Mouse (Mus musculus): ENCODE measurements around the gene Trpc6. TPM values are rescaled to one million over a fixed set of nuclear protein-coding genes. Genes with fewer than 3 reads are reported as not detected.

Trpc6 gene
- polyA plus RNA-seq, 1 experiment: not detected

GRCm38 (mm10) chr9:8703516-8703915, 159.6 kb downstream of the Trpc6 start:
- Histone ChIP-seq H3K4me3 (no peak overlapping the region), H3K27me3 (ENCODE audit: control insufficient read depth, insufficient read depth, insufficient read length) (no peaks in the 10 kb centered on the region), H3K79me2 (ENCODE audit: control insufficient read depth, insufficient read depth) (no peaks in the 10 kb centered on the region)

DNA sequence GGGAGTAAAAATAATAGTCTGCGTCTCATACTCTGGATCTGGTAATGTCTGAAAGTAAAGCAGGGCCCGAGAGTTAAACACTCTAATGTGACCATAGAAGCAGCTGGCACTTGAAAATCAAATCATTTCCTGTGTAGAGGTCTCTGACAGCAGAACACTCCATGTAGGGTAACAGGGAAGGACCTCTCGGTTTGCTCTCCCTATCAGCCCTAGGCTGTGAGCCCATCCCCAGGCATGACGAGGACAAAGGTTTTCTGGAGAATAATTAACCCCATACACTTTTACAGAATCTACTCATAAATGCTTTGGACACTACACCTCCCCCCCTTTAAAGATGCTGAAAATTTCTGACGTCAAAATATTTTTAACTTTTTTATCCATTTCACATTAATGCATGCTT, 160.0 kb downstream of the Trpc6 start:
- no peak for TF ChIP-seq TCF12 (IDR thresholded peaks at IDR 0.05; ENCODE audit: insufficient read depth, poor library complexity, severe bottlenecking)
- TF ChIP-seq E2F4 (IDR thresholded peaks at IDR 0.05; ENCODE audit: insufficient read depth): no peak
- TF ChIP-seq REST (IDR thresholded peaks at IDR 0.05; ENCODE audit: insufficient read depth, insufficient read length): no peak
- no peak for TF ChIP-seq POLR2A (IDR thresholded peaks at IDR 0.05; ENCODE audit: insufficient read length, low read depth)
- TF ChIP-seq MYOD1 (IDR thresholded peaks at IDR 0.05; ENCODE audit: control insufficient read depth in 1 of 3, insufficient read length in 2 of 3, low read depth in 2 of 3): no peak
- TF ChIP-seq CEBPB (IDR thresholded peaks at IDR 0.05; ENCODE audit: insufficient read depth, poor library complexity, severe bottlenecking): no peak
- no peak for TF ChIP-seq USF1 (IDR thresholded peaks at IDR 0.05; ENCODE audit: low read depth)
- no peak for TF ChIP-seq TCF3 (IDR thresholded peaks at IDR 0.05; ENCODE audit: insufficient read length, low read depth)
- TF ChIP-seq POLR2AphosphoS2 (IDR thresholded peaks at IDR 0.05; ENCODE audit: insufficient read length, low read depth): no peak
- no peak for TF ChIP-seq MAX (IDR thresholded peaks at IDR 0.05; ENCODE audit: low read depth)
- TF ChIP-seq MYOG (IDR thresholded peaks at IDR 0.05; ENCODE audit: control insufficient read depth in 1 of 3, insufficient read depth in 1 of 3, insufficient read length in 2 of 3, low read depth in 2 of 3): no peak
- no peak for TF ChIP-seq SRF (IDR thresholded peaks at IDR 0.05; ENCODE audit: control insufficient read depth, insufficient read length, low read depth)
- H3K27me3 ChIP-seq (ENCODE audit: control insufficient read depth, insufficient read depth, insufficient read length): no peaks in the 10 kb centered on the region
- H3K36me3 ChIP-seq (ENCODE audit: control insufficient read depth, insufficient read depth): no peaks in the 10 kb centered on the region
- no peak overlapping the region for H3K4me3 ChIP-seq
- no peaks in the 10 kb centered on the region for H3K79me2 ChIP-seq (ENCODE audit: control insufficient read depth, insufficient read depth)
- no peak overlapping the region for H3ac ChIP-seq (ENCODE audit: control insufficient read depth, insufficient read length)
- H3K4me2 ChIP-seq (ENCODE audit: low read depth): no peak overlapping the region

More at GRCm38 (mm10) chr9:8703516-8703915, 159.6 kb downstream of the Trpc6 start:
- Histone ChIP-seq H3K36me3 (ENCODE audit: control insufficient read depth, insufficient read depth) (no peaks in the 10 kb centered on the region), H3ac (ENCODE audit: control insufficient read depth, insufficient read length) (no peak overlapping the region), H3K4me2 (ENCODE audit: low read depth) (no peak overlapping the region)
- TF ChIP-seq USF1 (IDR thresholded peaks at IDR 0.05; ENCODE audit: low read depth): no peak
- no peak for TF ChIP-seq MAX (IDR thresholded peaks at IDR 0.05; ENCODE audit: low read depth)
- no peak for TF ChIP-seq CEBPB (IDR thresholded peaks at IDR 0.05; ENCODE audit: insufficient read depth, poor library complexity, severe bottlenecking)
- TF ChIP-seq SRF (IDR thresholded peaks at IDR 0.05; ENCODE audit: control insufficient read depth, insufficient read length, low read depth): no peak
- no peak for TF ChIP-seq POLR2AphosphoS2 (IDR thresholded peaks at IDR 0.05; ENCODE audit: insufficient read length, low read depth)
- TF ChIP-seq MYOD1 (IDR thresholded peaks at IDR 0.05; ENCODE audit: control insufficient read depth in 1 of 3, insufficient read length in 2 of 3, low read depth in 2 of 3): no peak
- no peak for TF ChIP-seq POLR2A (IDR thresholded peaks at IDR 0.05; ENCODE audit: insufficient read length, low read depth)

- Histone ChIP-seq H3K36me3 (ENCODE audit: control insufficient read depth, insufficient read depth) (no peaks in the 10 kb centered on the region), H3K79me2 (ENCODE audit: control insufficient read depth, insufficient read depth) (no peaks in the 10 kb centered on the region), H3ac (ENCODE audit: control insufficient read depth, insufficient read length) (no peak overlapping the region), H3K27me3 (ENCODE audit: control insufficient read depth, insufficient read depth, insufficient read length) (no peaks in the 10 kb centered on the region), H3K4me3 (no peak overlapping the region), H3K4me2 (ENCODE audit: low read depth) (no peak overlapping the region)
- TF ChIP-seq REST (IDR thresholded peaks at IDR 0.05; ENCODE audit: insufficient read depth, insufficient read length): no peak
- TF ChIP-seq CEBPB (IDR thresholded peaks at IDR 0.05; ENCODE audit: insufficient read depth, poor library complexity, severe bottlenecking): no peak
These were observed 166.3 kb downstream of the Trpc6 start for GRCm38 (mm10) chr9:8710052-8710739.

DNA sequence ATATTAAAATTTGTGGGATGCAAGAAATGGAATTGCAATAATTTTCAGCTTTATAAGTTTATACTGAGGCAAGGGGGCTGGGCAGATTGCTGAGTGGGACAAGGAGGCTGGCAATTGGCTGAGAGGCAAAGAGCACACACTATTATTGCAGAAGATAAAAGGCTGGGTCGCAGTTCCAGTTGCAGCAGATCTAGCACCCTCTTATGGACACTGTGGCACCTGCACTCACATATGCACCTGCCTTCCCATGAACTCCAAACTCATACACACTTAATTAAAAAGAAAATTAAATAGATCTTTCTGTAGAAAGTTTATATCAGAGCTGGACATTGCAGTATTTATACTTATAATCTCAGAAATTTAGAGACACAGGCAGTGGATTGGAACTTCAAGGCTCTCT, 175.1 kb downstream of the Trpc6 start:
- no peaks in the 10 kb centered on the region for H3K27me3 ChIP-seq (ENCODE audit: control insufficient read depth, insufficient read depth, insufficient read length)
- TF ChIP-seq USF1 (IDR thresholded peaks at IDR 0.05; ENCODE audit: low read depth) (no peak), CEBPB (IDR thresholded peaks at IDR 0.05; ENCODE audit: insufficient read depth, poor library complexity, severe bottlenecking) (no peak), POLR2A (IDR thresholded peaks at IDR 0.05; ENCODE audit: insufficient read length, low read depth) (no peak), MYOG (IDR thresholded peaks at IDR 0.05; ENCODE audit: control insufficient read depth in 1 of 3, insufficient read depth in 1 of 3, insufficient read length in 2 of 3, low read depth in 2 of 3) (no peak), TCF3 (IDR thresholded peaks at IDR 0.05; ENCODE audit: insufficient read length, low read depth) (no peak), MYOD1 (IDR thresholded peaks at IDR 0.05; ENCODE audit: control insufficient read depth in 1 of 3, insufficient read length in 2 of 3, low read depth in 2 of 3) (no peak), POLR2AphosphoS2 (IDR thresholded peaks at IDR 0.05; ENCODE audit: insufficient read length, low read depth) (no peak), MAX (IDR thresholded peaks at IDR 0.05; ENCODE audit: low read depth) (no peak), E2F4 (IDR thresholded peaks at IDR 0.05; ENCODE audit: insufficient read depth) (no peak), REST (IDR thresholded peaks at IDR 0.05; ENCODE audit: insufficient read depth, insufficient read length) (no peak)
- no peak overlapping the region for H3ac ChIP-seq (ENCODE audit: control insufficient read depth, insufficient read length)

GRCm38 (mm10) chr9:8729056-8729455, 185.1 kb downstream of the Trpc6 start:
- Histone ChIP-seq H3K79me2 (ENCODE audit: control insufficient read depth, insufficient read depth) (no peaks in the 10 kb centered on the region), H3K36me3 (ENCODE audit: control insufficient read depth, insufficient read depth) (no peaks in the 10 kb centered on the region), H3K4me3 (no peak overlapping the region), H3ac (ENCODE audit: control insufficient read depth, insufficient read length) (no peak overlapping the region), H3K27me3 (ENCODE audit: control insufficient read depth, insufficient read depth, insufficient read length) (no peaks in the 10 kb centered on the region), H3K4me2 (ENCODE audit: low read depth) (no peak overlapping the region)
- TF ChIP-seq POLR2AphosphoS2 (IDR thresholded peaks at IDR 0.05; ENCODE audit: insufficient read length, low read depth) (no peak), POLR2A (IDR thresholded peaks at IDR 0.05; ENCODE audit: insufficient read length, low read depth) (no peak), MAX (IDR thresholded peaks at IDR 0.05; ENCODE audit: low read depth) (no peak), MYOG (IDR thresholded peaks at IDR 0.05; ENCODE audit: control insufficient read depth in 1 of 3, insufficient read depth in 1 of 3, insufficient read length in 2 of 3, low read depth in 2 of 3) (no peak), SRF (IDR thresholded peaks at IDR 0.05; ENCODE audit: control insufficient read depth, insufficient read length, low read depth) (no peak), REST (IDR thresholded peaks at IDR 0.05; ENCODE audit: insufficient read depth, insufficient read length) (no peak), USF1 (IDR thresholded peaks at IDR 0.05; ENCODE audit: low read depth) (no peak)

More for the DNA sequence above, 175.1 kb downstream of the Trpc6 start:
- Histone ChIP-seq H3K36me3 (ENCODE audit: control insufficient read depth, insufficient read depth) (no peaks in the 10 kb centered on the region), H3K4me3 (no peak overlapping the region), H3K4me2 (ENCODE audit: low read depth) (no peak overlapping the region), H3K79me2 (ENCODE audit: control insufficient read depth, insufficient read depth) (no peaks in the 10 kb centered on the region)

Data from myocyte (in vitro differentiated cells).